Mouse (Mus musculus) NIH3T3 (cell line): Measurements from ENCODE around the gene Ccdc115.

Experiments used
- DNase-seq: peaks from one replicate; pipeline ENCODE4 v3.0.0-alpha.2; 2012; ENCODE audit warnings: low read depth

The Ccdc115 gene

GRCm38 (mm10) chr1:34439215-34439960, at the start of gene Ccdc115, which contains the start of gene Imp4:
Gene Ccdc115, minus strand, starts transcription at chr1:34439672.
Gene Imp4, plus strand, starts transcription at chr1:34439851.
- peak; percentile 99 for DNase-seq

GRCm38 (mm10) chr1:34487383-34487782, 47.9 kb upstream of the Ccdc115 start:
- no peak for DNase-seq

GRCm38 (mm10) chr1:34485461-34486188, 46.2 kb upstream of the Ccdc115 start:
- no peak for DNase-seq

GRCm38 (mm10) chr1:34484470-34484869, 45.0 kb upstream of the Ccdc115 start:
- DNase-seq, result no peak

GRCm38 (mm10) chr1:34481920-34482669, 42.6 kb upstream of the Ccdc115 start:
- no peak for DNase-seq

- no peak for DNase-seq
These were observed 41.3 kb upstream of the Ccdc115 start for GRCm38 (mm10) chr1:34480801-34481200.

GRCm38 (mm10) chr1:34478891-34479655, 39.6 kb upstream of the Ccdc115 start:
- DNase-seq, result no peak

- no peak for DNase-seq
These were observed 33.2 kb upstream of the Ccdc115 start for GRCm38 (mm10) chr1:34472427-34473300.

GRCm38 (mm10) chr1:34469801-34470200, 30.3 kb upstream of the Ccdc115 start:
- DNase-seq, result no peak

GRCm38 (mm10) chr1:34468500-34468899, 29.0 kb upstream of the Ccdc115 start:
- no peak for DNase-seq

- no peak for DNase-seq
These were observed 28.6 kb upstream of the Ccdc115 start for GRCm38 (mm10) chr1:34468051-34468450.

GRCm38 (mm10) chr1:34465445-34465844, 26.0 kb upstream of the Ccdc115 start:
- no peak for DNase-seq

- no peak for DNase-seq
These were observed 24.9 kb upstream of the Ccdc115 start for GRCm38 (mm10) chr1:34464310-34464817.

- DNase-seq, result peak; percentile 73
These were observed 23.3 kb upstream of the Ccdc115 start for GRCm38 (mm10) chr1:34462766-34463165.

GRCm38 (mm10) chr1:34460061-34460441, 20.6 kb upstream of the Ccdc115 start:
- no peak for DNase-seq

GRCm38 (mm10) chr1:34459284-34460060, 20.0 kb upstream of the Ccdc115 start, which contains the start of gene Ptpn18:
Gene Ptpn18, plus strand, starts transcription at chr1:34459762.
- peak; percentile 80 for DNase-seq

GRCm38 (mm10) chr1:34458431-34458830, 19.0 kb upstream of the Ccdc115 start:
- DNase-seq, result no peak

- no peak for DNase-seq
These were observed 3.7 kb upstream of the Ccdc115 start for GRCm38 (mm10) chr1:34443124-34443523.

GRCm38 (mm10) chr1:34439961-34440630, 624 bp upstream of the Ccdc115 start:
- no peak for DNase-seq
